In the genomic region with DNA sequence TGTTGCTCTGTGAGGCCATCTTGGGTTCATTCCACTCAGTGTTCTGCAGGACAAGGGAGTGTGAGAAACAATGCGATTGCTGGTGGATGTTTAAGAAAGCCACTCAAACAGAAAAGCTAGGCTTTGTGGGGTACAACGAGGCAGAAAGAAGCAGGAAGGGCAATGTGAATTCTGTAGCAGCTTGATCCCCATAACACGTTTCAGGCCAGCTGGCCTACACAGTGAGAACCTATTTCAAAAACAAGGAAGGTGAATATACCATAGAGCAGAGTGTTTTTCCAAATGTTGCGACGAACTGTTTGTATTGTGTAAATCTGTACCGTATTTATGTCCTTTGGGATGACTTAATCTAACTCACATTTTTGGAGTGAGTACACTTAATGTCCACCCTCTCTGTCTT, we compare ENCODE assay signal across 8 mouse cellular contexts. TPM values are rescaled to one million over a fixed set of nuclear protein-coding genes. Genes with fewer than 3 reads are reported as not detected.
A peak's percentile ranks its signal among the peaks of the same experiment; 100 is the strongest.
DNase-seq lines count a peak whose midpoint lies in the region; ATAC-seq and TF ChIP-seq lines count a peak whose summit lies in the region.

No protein-coding gene starts in this region.

- H3K27me3 ChIP-seq in kidney, embryonic 16.5 days (ENCODE audit: insufficient read depth, low read length), result no peaks in the 10 kb centered on the region
- no peaks in the 10 kb centered on the region for H3K27me3 ChIP-seq in kidney, adult 2 months (replicated peaks; ENCODE audit: control insufficient read depth, insufficient read depth, low read length)
- H3K27me3 ChIP-seq in embryonic facial prominence, embryonic 14.5 days (replicated peaks; ENCODE audit: control insufficient read depth, insufficient read depth, low read length), result no peaks in the 10 kb centered on the region
- H3K27me3 ChIP-seq in limb, embryonic 10.5 days (ENCODE audit: low read depth, poor library complexity, severe bottlenecking), result no peaks in the 10 kb centered on the region
- no peaks in the 10 kb centered on the region for H3K27me3 ChIP-seq in neural tube, embryonic 13.5 days

- H3K4me3 ChIP-seq in kidney, embryonic 16.5 days (ENCODE audit: low read length), result peak overlapping the region; percentile 76
- no peak overlapping the region for H3K4me3 ChIP-seq in kidney, adult 2 months (ENCODE audit: insufficient read depth, low read depth, low read length)
- peak overlapping the region; percentile 62 for H3K4me3 ChIP-seq in embryonic facial prominence, embryonic 14.5 days (ENCODE audit: low read depth, low read length)
- H3K4me3 ChIP-seq in limb, embryonic 10.5 days, result peak overlapping the region; percentile 74
- peak overlapping the region; percentile 81 for H3K4me3 ChIP-seq in neural tube, embryonic 13.5 days

- peaks cover 8% of the 10 kb centered on the region for H3K4me1 ChIP-seq in kidney, embryonic 16.5 days (ENCODE audit: insufficient read depth, low read length)
- H3K4me1 ChIP-seq in kidney, adult 2 months (ENCODE audit: control insufficient read depth, insufficient read depth, low read length), result no peaks in the 10 kb centered on the region
- H3K4me1 ChIP-seq in embryonic facial prominence, embryonic 14.5 days (ENCODE audit: control insufficient read depth, insufficient read depth, low read length), result peaks cover 10% of the 10 kb centered on the region; the same call in 1 of the 2 replicates
- H3K4me1 ChIP-seq in limb, embryonic 10.5 days, result peaks cover 15% of the 10 kb centered on the region
- peaks cover 41% of the 10 kb centered on the region for H3K4me1 ChIP-seq in neural tube, embryonic 13.5 days (replicated peaks)

- peak overlapping the region; percentile 80 for H3K4me2 ChIP-seq in kidney, embryonic 16.5 days (replicated peaks; ENCODE audit: low read depth, low read length)
- peak overlapping the region; percentile 80 for H3K4me2 ChIP-seq in embryonic facial prominence, embryonic 14.5 days (ENCODE audit: low read depth, low read length)
- H3K4me2 ChIP-seq in neural tube, embryonic 13.5 days, result peak overlapping the region; percentile 84

- DNase-seq in kidney, adult 2 months, result no peak
- no peak for DNase-seq in embryonic facial prominence, embryonic 14.5 days (ENCODE audit: low spot score)
- no peak for DNase-seq in limb, embryonic 10.5 days (ENCODE audit: low spot score)
- no peak for DNase-seq in Muller cell, postnatal 12 days (ENCODE audit: inconsistent ontology term)
- DNase-seq in left cerebral cortex, postnatal 36 days (ENCODE audit: low spot score in 2 of 2), result no peak
- no peak for DNase-seq in ovary, postnatal 10 days (ENCODE audit: low spot score)

- intact Hi-C loops in left cerebral cortex, postnatal 36 days (cut with DNase I), result loop anchor here (5.0 kb wide), 1 partner anchor 70 kb away; no protein-coding TSS in a partner anchor

- whole genome bisulfite sequencing in kidney, embryonic 16.5 days, result 87% methylated on average over 6 of the region's 6 CpGs
- WGBS in kidney, adult 2 months, result 85% methylated on average over 6 of the region's 6 CpGs
- WGBS in embryonic facial prominence, embryonic 14.5 days, result 71% methylated on average over 6 of the region's 6 CpGs
- 90% methylated on average over 6 of the region's 6 CpGs for whole genome bisulfite sequencing in limb, embryonic 10.5 days
- WGBS in neural tube, embryonic 13.5 days, result 65% methylated on average over 6 of the region's 6 CpGs

- no peak overlapping the region for H3K27ac ChIP-seq in kidney, embryonic 16.5 days (ENCODE audit: low read length)
- no peak overlapping the region for H3K27ac ChIP-seq in kidney, adult 2 months (ENCODE audit: insufficient read depth, low read depth, low read length)
- peak overlapping the region; percentile 96; the same call in 1 of the 2 replicates for H3K27ac ChIP-seq in embryonic facial prominence, embryonic 14.5 days (replicated peaks; ENCODE audit: low read depth, low read length)
- H3K27ac ChIP-seq in limb, embryonic 10.5 days, result peak overlapping the region; percentile 96
- peak overlapping the region; percentile 99 for H3K27ac ChIP-seq in neural tube, embryonic 13.5 days (replicated peaks)

- no peak for ATAC-seq in kidney, embryonic 16.5 days (ENCODE audit: low FRiP score, low TSS enrichment)
- ATAC-seq in embryonic facial prominence, embryonic 14.5 days (ENCODE audit: low read depth), result no peak
- no peak for ATAC-seq in neural tube, embryonic 13.5 days (ENCODE audit: low read depth)

- H3K9ac ChIP-seq in kidney, embryonic 16.5 days (replicated peaks; ENCODE audit: low read length), result 0 out of 2 replicates have a peak overlapping the region, but pooled peaks have one; percentile 17
- peak overlapping the region; percentile 90 for H3K9ac ChIP-seq in embryonic facial prominence, embryonic 14.5 days (ENCODE audit: low read depth, low read length)
- H3K9ac ChIP-seq in neural tube, embryonic 13.5 days, result peak overlapping the region; percentile 99

- TF ChIP-seq POLR2A in kidney, adult 2 months (IDR thresholded peaks at IDR 0.05; ENCODE audit: low read depth, low read length), result no peak

- no peaks in the 10 kb centered on the region for H3K9me3 ChIP-seq in kidney, embryonic 16.5 days (ENCODE audit: low read length)
- H3K9me3 ChIP-seq in embryonic facial prominence, embryonic 14.5 days (ENCODE audit: control insufficient read depth, low read length), result no peaks in the 10 kb centered on the region
- no peaks in the 10 kb centered on the region for H3K9me3 ChIP-seq in limb, embryonic 10.5 days (replicated peaks)
- no peaks in the 10 kb centered on the region for H3K9me3 ChIP-seq in neural tube, embryonic 13.5 days

- TF ChIP-seq CTCF in kidney, adult 2 months (conservative IDR thresholded peaks at IDR 0.05; ENCODE audit: insufficient read depth, insufficient read length, low read depth, low read length), result no peak

- H3K36me3 ChIP-seq in kidney, embryonic 16.5 days (ENCODE audit: insufficient read depth, low read length), result no peaks in the 10 kb centered on the region
- no peaks in the 10 kb centered on the region for H3K36me3 ChIP-seq in kidney, adult 2 months (ENCODE audit: control insufficient read depth, insufficient read depth, low read length)
- no peaks in the 10 kb centered on the region for H3K36me3 ChIP-seq in embryonic facial prominence, embryonic 14.5 days (ENCODE audit: control insufficient read depth, insufficient read depth, low read length)
- H3K36me3 ChIP-seq in limb, embryonic 10.5 days, result peaks cover 27% of the 10 kb centered on the region
- H3K36me3 ChIP-seq in neural tube, embryonic 13.5 days, result no peaks in the 10 kb centered on the region

RNA-seq across cellular contexts. Expression of a gene that starts 1.3 kb away (rescaled TPM):
- polyA plus RNA-seq in kidney, embryonic 16.5 days (2015; fragmentation: Nextera tagmentation; extraction: Ambion mirVana), result 36.8 and 45.6 TPM in 2 replicates
- polyA plus RNA-seq in kidney, adult 2 months (2012; rRNA removed), result 1.7 and 2.4 TPM in 2 replicates
- polyA plus RNA-seq in embryonic facial prominence, embryonic 14.5 days (2014; fragmentation: Nextera tagmentation; extraction: Ambion mirVana), result 30.4 and 33.5 TPM in 2 replicates
- 38.2 and 49.5 TPM in 2 replicates for polyA plus RNA-seq in limb, embryonic 10.5 days (2016; fragmentation: Nextera tagmentation; extraction: Ambion mirVana)
- 104 and 121 TPM in 2 replicates for polyA plus RNA-seq in neural tube, embryonic 13.5 days (2015; fragmentation: Nextera tagmentation; extraction: Ambion mirVana)
- total RNA-seq in left cerebral cortex, postnatal 36 days (2021), result 10 to 100 TPM; 33.6 to 36.7 TPM

RNA-seq across cellular contexts. Expression of a gene that starts 43.4 kb away (rescaled TPM):
- polyA plus RNA-seq in kidney, embryonic 16.5 days (2015; fragmentation: Nextera tagmentation; extraction: Ambion mirVana), result 4.0 and 5.4 TPM in 2 replicates
- polyA plus RNA-seq in kidney, adult 2 months (2012; rRNA removed), result 0.27 and 1.1 TPM in 2 replicates
- 3.2 and 3.4 TPM in 2 replicates for polyA plus RNA-seq in embryonic facial prominence, embryonic 14.5 days (2014; fragmentation: Nextera tagmentation; extraction: Ambion mirVana)
- polyA plus RNA-seq in limb, embryonic 10.5 days (2016; fragmentation: Nextera tagmentation; extraction: Ambion mirVana), result 2.5 and 3.3 TPM in 2 replicates
- 7.6 and 8.9 TPM in 2 replicates for polyA plus RNA-seq in neural tube, embryonic 13.5 days (2015; fragmentation: Nextera tagmentation; extraction: Ambion mirVana)
- total RNA-seq in left cerebral cortex, postnatal 36 days (2021), result 10 to 100 TPM in 1 of 2 experiments, 1 to 10 TPM in 1; 8.1 to 10.7 TPM

RNA-seq across cellular contexts. Expression of a gene that starts 58.1 kb away (rescaled TPM):
- polyA plus RNA-seq in kidney, embryonic 16.5 days (2015; fragmentation: Nextera tagmentation; extraction: Ambion mirVana), result 4.6 and 7.1 TPM in 2 replicates
- 24.6 and 26.8 TPM in 2 replicates for polyA plus RNA-seq in kidney, adult 2 months (2012; rRNA removed)
- polyA plus RNA-seq in embryonic facial prominence, embryonic 14.5 days (2014; fragmentation: Nextera tagmentation; extraction: Ambion mirVana), result 7.2 and 8.0 TPM in 2 replicates
- polyA plus RNA-seq in limb, embryonic 10.5 days (2016; fragmentation: Nextera tagmentation; extraction: Ambion mirVana), result 9.2 and 12.3 TPM in 2 replicates
- 11.6 and 12.7 TPM in 2 replicates for polyA plus RNA-seq in neural tube, embryonic 13.5 days (2015; fragmentation: Nextera tagmentation; extraction: Ambion mirVana)
- 100 to 1,000 TPM; 213 to 246 TPM for total RNA-seq in left cerebral cortex, postnatal 36 days (2021)

Comparison
In these comparisons a context has a peak if more than half of its experiments do, and no peak if none do; other contexts are left out.
1. H3K27ac ChIP-seq: peak in embryonic facial prominence, embryonic 14.5 days (single experiment), limb, embryonic 10.5 days (single experiment) and neural tube, embryonic 13.5 days (single experiment); none in kidney, embryonic 16.5 days (single experiment) and kidney, adult 2 months (single experiment).
2. H3K9ac ChIP-seq: peak in every context shown above with its lines; median percentile 99 in neural tube, embryonic 13.5 days; 90 in embryonic facial prominence, embryonic 14.5 days; 17 in kidney, embryonic 16.5 days.
3. Peak in every context shown above with its lines, with median percentiles within 50 percentile points of each other: H3K4me2 ChIP-seq.